Mouse (Mus musculus) ES-E14 (cell line): ENCODE results near the gene Nlk. TPM values are rescaled to one million over a fixed set of nuclear protein-coding genes. Genes with fewer than 3 reads are reported as not detected.

Experiments
- DNase-seq: peaks from one replicate; pipeline ENCODE4 v3.0.0-alpha.2; 2013; ENCODE audit warnings: low read depth, low spot score
- H3K27ac ChIP-seq: 2 replicates; pipeline ENCODE4 v1.5.1; 2012; ENCODE audit warnings: low read depth, mild to moderate bottlenecking, low read length, moderate library complexity, mixed read lengths; ENCODE audit not compliant: poor library complexity, insufficient read depth, severe bottlenecking
- H3K36me3 ChIP-seq: 2 replicates; pipeline ENCODE4 v1.6.1; 2012; ENCODE audit warnings: mild to moderate bottlenecking, low read length, moderate library complexity, mixed read lengths; ENCODE audit not compliant: control insufficient read depth, poor library complexity, insufficient read depth, severe bottlenecking
- H3K4me1 ChIP-seq, 2 experiments: fragments of 150-350 bp in 1 of 2; sonication (generic) in 1 of 2; 2 replicates each; pipeline ENCODE4 v1.6.1; 2012; ENCODE audit warnings: low read length in 2 of 2, mild to moderate bottlenecking in 1 of 2, mixed read lengths in 1 of 2; ENCODE audit not compliant: control insufficient read depth in 2 of 2, insufficient read depth in 2 of 2, poor library complexity in 1 of 2
- H3K4me3 ChIP-seq, 2 experiments: fragments of 150-350 bp in 1 of 2; sonication (generic) in 1 of 2; 2 replicates each; pipeline ENCODE4 v1.5.1; 2012; ENCODE audit warnings: low read length in 2 of 2, low read depth in 1 of 2, mild to moderate bottlenecking in 1 of 2, mixed read lengths in 1 of 2; ENCODE audit not compliant: insufficient read depth in 1 of 2, poor library complexity in 1 of 2, severe bottlenecking in 1 of 2
- H3K9ac ChIP-seq: 2 replicates; pipeline ENCODE4 v1.6.1; 2012; ENCODE audit warnings: low read depth, mild to moderate bottlenecking, low read length, mixed read lengths; ENCODE audit not compliant: poor library complexity, insufficient read depth, severe bottlenecking
- H3K9me3 ChIP-seq: fragments of 150-350 bp; sonication (generic); 2 replicates; pipeline ENCODE4 v1.6.1; 2012; ENCODE audit warnings: low read depth, mild to moderate bottlenecking, low read length; ENCODE audit not compliant: control insufficient read depth, insufficient read depth
- CHD2 ChIP-seq: IDR thresholded peaks from 2 replicates; pipeline ENCODE4 v1.6.1; 2014; ENCODE audit warnings: mild to moderate bottlenecking, low read depth, low read length, inconsistent platforms
- HCFC1 ChIP-seq: IDR thresholded peaks from 2 replicates; pipeline ENCODE4 v1.6.1; 2012; ENCODE audit warnings: low read length, inconsistent platforms, borderline replicate concordance; ENCODE audit not compliant: insufficient read depth
- MAFK ChIP-seq: IDR thresholded peaks from 2 replicates; pipeline ENCODE4 v1.6.1; 2014; ENCODE audit warnings: mild to moderate bottlenecking, low read depth, low read length, inconsistent platforms; ENCODE audit not compliant: insufficient read depth
- ZC3H11A ChIP-seq: IDR thresholded peaks from 2 replicates; pipeline ENCODE4 v1.6.1; 2012; ENCODE audit warnings: low read depth, mild to moderate bottlenecking, inconsistent platforms, low read length, borderline replicate concordance
- ZNF384 ChIP-seq: IDR thresholded peaks from 2 replicates; pipeline ENCODE4 v1.6.1; 2012; ENCODE audit warnings: low read depth, low read length, inconsistent platforms
- in situ Hi-C, 2 experiments: fragments of 600-800 bp; cut with MboI; formaldehyde crosslinking; loops; one replicate each; pipeline ENCODE4 v1.15.1; 2025; ENCODE audit warnings: low sequenced_read_pairs in 2 of 2, inconsistent platforms in 1 of 2; ENCODE audit not compliant: unreplicated experiment in 2 of 2
- total RNA-seq: library from RNA; depleted of rRNA; stranded (reverse); fragments of 300-350 nt; gene quantifications from 2 replicates; pipeline ENCODE4 v1.2.3, GENCODE M21; 2012; rRNA removed

Gene Nlk
- total RNA-seq, 1 experiment = 24.7 TPM

GRCm38 (mm10) chr11:78521880-78522279 lies 175.3 kb downstream of the Nlk start:
- DNase-seq = no peak
- no peak overlapping the region for H3K4me3 ChIP-seq
- no peak for TF ChIP-seq CHD2
- TF ChIP-seq ZNF384 = no peak
- TF ChIP-seq MAFK = no peak
- no peak for TF ChIP-seq ZC3H11A
- TF ChIP-seq HCFC1 = no peak
- H3K36me3 ChIP-seq = peaks cover 76% of the 10 kb centered on the region
- H3K9ac ChIP-seq = no peak overlapping the region
- no peak overlapping the region for H3K27ac ChIP-seq
- in situ Hi-C loops = no loop called here
- H3K4me1 ChIP-seq = peaks cover 0 to 2% of the 10 kb centered on the region in 2 experiments; a peak in 1 of 4 replicates
- H3K9me3 ChIP-seq = no peaks in the 10 kb centered on the region

- DNase-seq = no peak
- H3K9ac ChIP-seq = no peak overlapping the region
- no peak overlapping the region for H3K4me3 ChIP-seq
- H3K4me1 ChIP-seq = peaks cover 0 to 3% of the 10 kb centered on the region in 2 experiments; a peak in 1 of 4 replicates
- H3K9me3 ChIP-seq = no peaks in the 10 kb centered on the region
- TF ChIP-seq HCFC1 (no peak), ZNF384 (no peak), ZC3H11A (no peak), MAFK (no peak), CHD2 (no peak)
- peaks cover 67% of the 10 kb centered on the region for H3K36me3 ChIP-seq
- in situ Hi-C loops = no loop called here
- no peak overlapping the region for H3K27ac ChIP-seq
Observed at GRCm38 (mm10) chr11:78518931-78519330, 178.2 kb downstream of the Nlk start.

Other genes with a start within 250 kb of the Nlk start
- 21.4 and 29.0 TPM in 2 replicates for gene Slc46a1, start 231.7 kb downstream of the Nlk start, total RNA-seq
- 3.7 and 5.0 TPM in 2 replicates for gene Sarm1, start 199.6 kb downstream of the Nlk start, total RNA-seq
- gene Vtn, start 198.3 kb downstream of the Nlk start, total RNA-seq = 0.26 TPM in 1 of 2 replicates, not detected in the other
- gene Sebox, start 193.9 kb downstream of the Nlk start, total RNA-seq = 0.31 and 0.32 TPM in 2 replicates
- gene Tmem199, start 185.2 kb downstream of the Nlk start, total RNA-seq = 73.1 and 73.8 TPM in 2 replicates
- 88.3 and 88.5 TPM in 2 replicates for gene Poldip2, start 185.2 kb downstream of the Nlk start, total RNA-seq
- gene Tnfaip1, start 161.0 kb downstream of the Nlk start, total RNA-seq = 18.0 and 28.3 TPM in 2 replicates
- gene Ift20, start 161.0 kb downstream of the Nlk start, total RNA-seq = 45.8 and 59.2 TPM in 2 replicates
- gene Tmem97, start 146.6 kb downstream of the Nlk start, total RNA-seq = 248 and 312 TPM in 2 replicates
- gene Ccnq, start 54.4 kb upstream of the Nlk start, total RNA-seq = 33.3 and 35.7 TPM in 2 replicates
- 19.1 TPM in 2 replicates for gene Lyrm9, start 129.2 kb upstream of the Nlk start, total RNA-seq
- 0.16 and 0.22 TPM in 2 replicates for gene Nos2, start 223.4 kb upstream of the Nlk start, total RNA-seq